Mouse (Mus musculus) forebrain, embryonic 15.5 days (tissue): ENCODE measurements around the gene Ctnnd2. TPM values are rescaled to one million over a fixed set of nuclear protein-coding genes. Genes with fewer than 3 reads are reported as not detected.
"Not testable (repeated sequence)": the region's sequence is repeated elsewhere in the genome, so short reads cannot be mapped to it uniquely, and the experiment has no call there.

Experiments used
- ATAC-seq: fragments of 200-750 bp; cut with Nextera tagmentation; replicated peaks from 2 replicates; pipeline ENCODE4 v1.8.0; 2017; ENCODE audit warnings: mild to moderate bottlenecking, moderate TSS enrichment, moderate library complexity
- H3K27ac ChIP-seq: fragments of 300-500 bp; sonication (generic); replicated peaks from 2 replicates; pipeline ENCODE4 v1.5.1; 2015; ENCODE audit warnings: mild to moderate bottlenecking, inconsistent platforms
- H3K27me3 ChIP-seq: fragments of 300-500 bp; sonication (generic); 2 replicates; pipeline ENCODE4 v1.6.1; 2015; ENCODE audit warnings: inconsistent platforms
- H3K36me3 ChIP-seq: fragments of 300-500 bp; sonication (generic); 2 replicates; pipeline ENCODE4 v1.6.1; 2015; ENCODE audit warnings: mild to moderate bottlenecking, inconsistent platforms
- H3K4me1 ChIP-seq: fragments of 300-500 bp; sonication (generic); 2 replicates; pipeline ENCODE4 v1.6.1; 2015; ENCODE audit warnings: inconsistent platforms
- H3K4me2 ChIP-seq: fragments of 300-500 bp; sonication (generic); replicated peaks from 2 replicates; pipeline ENCODE4 v1.6.1; 2015; ENCODE audit warnings: mild to moderate bottlenecking, inconsistent platforms
- H3K4me3 ChIP-seq: fragments of 300-500 bp; sonication (generic); 2 replicates; pipeline ENCODE4 v1.5.1; 2015; ENCODE audit warnings: mild to moderate bottlenecking, inconsistent platforms
- H3K9ac ChIP-seq: fragments of 300-500 bp; sonication (generic); replicated peaks from 2 replicates; pipeline ENCODE4 v1.6.1; 2015; ENCODE audit warnings: mild to moderate bottlenecking, inconsistent platforms
- H3K9me3 ChIP-seq: fragments of 300-500 bp; sonication (generic); 2 replicates; pipeline ENCODE4 v1.6.1; 2016; ENCODE audit warnings: inconsistent platforms
- WGBS: fragments of 180-500 bp; shearing (Covaris S2); methylation state at CpG from one replicate; pipeline ENCODE4 v1.1.7; 2015; ENCODE audit warnings: mixed read lengths; 5-methylcytosine and 5-hydroxymethylcytosine counted together
- polyA plus RNA-seq: library from polyadenylated mRNA; unstranded; fragments of >200 nt; fragmentation: Nextera tagmentation; extraction: Ambion mirVana; gene quantifications from 2 replicates; pipeline ENCODE4 v1.2.1, GENCODE M21; 2015

Ctnnd2 gene
- 83.3 and 83.6 TPM in 2 replicates for polyA plus RNA-seq

- peak within 1 kb of the TSS; percentile 100 for H3K27ac ChIP-seq
- H3K27me3 ChIP-seq: no peaks in the 10 kb centered on the region
- peak; percentile 84 for ATAC-seq
- H3K9ac ChIP-seq: peak within 1 kb of the TSS; percentile 98
- peaks cover 25% of the 10 kb centered on the region for H3K4me1 ChIP-seq
- H3K9me3 ChIP-seq: no peaks in the 10 kb centered on the region
- peak within 1 kb of the TSS; percentile 57 for H3K4me2 ChIP-seq
- under 1% methylated on average over 96 of the region's 136 CpGs for WGBS
- peak within 1 kb of the TSS; percentile 98 for H3K4me3 ChIP-seq
- H3K36me3 ChIP-seq: no peaks in the 10 kb centered on the region
These were observed at the start of gene Ctnnd2 for GRCm38 (mm10) chr15:30172391-30173281. Ctnnd2 (plus strand) TSS chr15:30172593.

DNA sequence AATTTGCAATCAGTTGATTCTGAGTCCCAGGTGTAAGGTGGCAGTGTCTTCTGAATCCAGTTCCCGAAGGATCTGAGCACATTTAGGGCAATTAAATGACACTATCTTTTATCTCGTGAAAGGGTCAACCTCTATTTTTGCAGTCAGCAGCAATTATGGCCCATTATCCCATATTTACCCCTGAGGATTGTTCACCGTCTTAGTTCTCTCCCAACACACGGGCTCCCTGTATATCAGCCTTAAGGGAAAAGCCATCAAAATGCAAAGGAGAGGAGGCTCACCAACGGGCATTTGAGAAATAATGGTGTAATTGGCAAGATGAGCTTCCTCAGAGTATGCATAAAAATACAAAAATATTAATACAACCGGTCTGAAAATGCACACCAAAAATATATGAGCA, 41.7 kb upstream of the Ctnnd2 start:
- Histone ChIP-seq H3K9ac (no peak overlapping the region), H3K4me3 (no peak overlapping the region), H3K4me2 (no peak overlapping the region), H3K4me1 (no peaks in the 10 kb centered on the region), H3K9me3 (no peaks in the 10 kb centered on the region), H3K27ac (no peak overlapping the region), H3K36me3 (no peaks in the 10 kb centered on the region), H3K27me3 (no peaks in the 10 kb centered on the region)
- no peak for ATAC-seq
- 68% methylated on average over 6 of the region's 6 CpGs for WGBS

DNA sequence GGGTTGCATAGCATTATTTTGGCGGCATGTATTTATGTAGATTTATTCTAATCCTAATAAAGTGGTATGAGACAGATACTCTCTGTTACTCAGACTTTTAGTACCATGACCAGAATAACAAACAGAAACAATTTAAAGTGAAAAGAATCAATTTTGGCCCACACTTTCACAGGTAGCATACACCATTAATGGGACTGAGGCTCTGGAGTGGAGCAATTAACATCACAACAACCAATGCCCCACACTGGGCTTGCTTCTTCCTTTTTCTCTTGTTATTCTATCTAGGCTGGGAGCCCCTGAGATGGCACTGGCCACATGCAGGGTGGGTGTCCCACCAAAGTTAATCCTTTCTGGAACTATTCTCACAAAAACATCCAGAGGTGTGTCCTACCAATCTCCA, 32.8 kb upstream of the Ctnnd2 start:
- not testable (repeated sequence) for ATAC-seq, H3K4me2 ChIP-seq, H3K27me3 ChIP-seq, H3K36me3 ChIP-seq, H3K4me3 ChIP-seq, H3K9me3 ChIP-seq, H3K9ac ChIP-seq, H3K27ac ChIP-seq, H3K4me1 ChIP-seq
- 37% methylated on average over 1 of the region's 1 CpGs for WGBS

- no peak overlapping the region for H3K9ac ChIP-seq
- ATAC-seq: no peak
- no peak overlapping the region for H3K27ac ChIP-seq
- no peaks in the 10 kb centered on the region for H3K36me3 ChIP-seq
- no peaks in the 10 kb centered on the region for H3K4me1 ChIP-seq
- H3K9me3 ChIP-seq: no peaks in the 10 kb centered on the region
- WGBS: 86% methylated on average over 2 of the region's 2 CpGs
- H3K4me3 ChIP-seq: no peak overlapping the region
- H3K4me2 ChIP-seq: no peak overlapping the region
- H3K27me3 ChIP-seq: no peaks in the 10 kb centered on the region
These were observed 27.0 kb upstream of the Ctnnd2 start for GRCm38 (mm10) chr15:30145413-30145812.

GRCm38 (mm10) chr15:30152176-30152575, 20.2 kb upstream of the Ctnnd2 start:
- no peak overlapping the region for H3K4me2 ChIP-seq
- no peak overlapping the region for H3K9ac ChIP-seq
- H3K27ac ChIP-seq: no peak overlapping the region
- H3K4me1 ChIP-seq: no peaks in the 10 kb centered on the region
- H3K36me3 ChIP-seq: no peaks in the 10 kb centered on the region
- H3K4me3 ChIP-seq: no peak overlapping the region
- no peak for ATAC-seq
- no peaks in the 10 kb centered on the region for H3K9me3 ChIP-seq
- H3K27me3 ChIP-seq: no peaks in the 10 kb centered on the region
- 41% methylated on average over 2 of the region's 2 CpGs for WGBS

DNA sequence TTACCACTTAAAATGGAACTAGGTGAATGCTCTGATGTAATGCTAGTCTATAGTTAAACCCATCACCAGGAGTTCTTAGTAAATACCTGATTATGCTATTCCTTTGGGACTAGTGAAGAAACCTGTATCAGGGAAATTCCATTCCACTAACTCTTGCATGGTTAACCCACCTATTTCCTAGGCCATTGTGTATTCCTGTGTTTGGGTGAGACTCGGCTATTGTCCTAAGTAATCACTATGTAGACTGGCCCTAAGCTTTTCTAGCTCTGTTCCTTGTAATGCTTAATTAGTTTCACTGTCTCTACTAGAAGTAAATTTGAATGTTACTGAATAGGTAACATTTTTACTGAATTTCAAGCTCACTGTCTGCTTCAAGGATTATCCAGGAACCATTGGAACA, 14.4 kb upstream of the Ctnnd2 start:
- no peaks in the 10 kb centered on the region for H3K9me3 ChIP-seq
- H3K4me2 ChIP-seq: no peak overlapping the region
- no peak overlapping the region for H3K9ac ChIP-seq
- no peaks in the 10 kb centered on the region for H3K36me3 ChIP-seq
- H3K27me3 ChIP-seq: no peaks in the 10 kb centered on the region
- H3K27ac ChIP-seq: no peak overlapping the region
- H3K4me3 ChIP-seq: no peak overlapping the region
- 93% methylated on average over 1 of the region's 1 CpGs for WGBS
- no peaks in the 10 kb centered on the region for H3K4me1 ChIP-seq
- no peak for ATAC-seq

- no peak overlapping the region for H3K4me2 ChIP-seq
- no peaks in the 10 kb centered on the region for H3K27me3 ChIP-seq
- H3K4me1 ChIP-seq: peaks cover 17% of the 10 kb centered on the region
- no peaks in the 10 kb centered on the region for H3K36me3 ChIP-seq
- H3K9me3 ChIP-seq: no peaks in the 10 kb centered on the region
- no peak for ATAC-seq
- no peak overlapping the region for H3K27ac ChIP-seq
- 72% methylated on average over 8 of the region's 8 CpGs for WGBS
- H3K4me3 ChIP-seq: no peak overlapping the region
- no peak overlapping the region for H3K9ac ChIP-seq
These were observed 2.4 kb upstream of the Ctnnd2 start for GRCm38 (mm10) chr15:30170031-30170430.

GRCm38 (mm10) chr15:30171493-30172195, 749 bp upstream of the Ctnnd2 start:
- Histone ChIP-seq H3K27ac (peak overlapping the region; percentile 100), H3K36me3 (no peaks in the 10 kb centered on the region), H3K4me3 (peak overlapping the region; percentile 98), H3K4me1 (peaks cover 25% of the 10 kb centered on the region), H3K4me2 (peak overlapping the region; percentile 57), H3K9me3 (no peaks in the 10 kb centered on the region), H3K9ac (peak overlapping the region; percentile 98), H3K27me3 (no peaks in the 10 kb centered on the region)
- 14% methylated on average over 11 of the region's 11 CpGs for WGBS
- ATAC-seq: no peak

GRCm38 (mm10) chr15:30173370-30173941, 1.1 kb downstream of the Ctnnd2 start:
- peak overlapping the region; percentile 98 for H3K9ac ChIP-seq
- H3K36me3 ChIP-seq: no peaks in the 10 kb centered on the region
- peak; percentile 75 for ATAC-seq
- no peaks in the 10 kb centered on the region for H3K9me3 ChIP-seq
- peak overlapping the region; percentile 98 for H3K4me3 ChIP-seq
- H3K27me3 ChIP-seq: no peaks in the 10 kb centered on the region
- peaks cover 25% of the 10 kb centered on the region for H3K4me1 ChIP-seq
- H3K4me2 ChIP-seq: peak overlapping the region; percentile 57
- WGBS: 0% methylated on average over 29 of the region's 29 CpGs
- H3K27ac ChIP-seq: peak overlapping the region; percentile 100

DNA sequence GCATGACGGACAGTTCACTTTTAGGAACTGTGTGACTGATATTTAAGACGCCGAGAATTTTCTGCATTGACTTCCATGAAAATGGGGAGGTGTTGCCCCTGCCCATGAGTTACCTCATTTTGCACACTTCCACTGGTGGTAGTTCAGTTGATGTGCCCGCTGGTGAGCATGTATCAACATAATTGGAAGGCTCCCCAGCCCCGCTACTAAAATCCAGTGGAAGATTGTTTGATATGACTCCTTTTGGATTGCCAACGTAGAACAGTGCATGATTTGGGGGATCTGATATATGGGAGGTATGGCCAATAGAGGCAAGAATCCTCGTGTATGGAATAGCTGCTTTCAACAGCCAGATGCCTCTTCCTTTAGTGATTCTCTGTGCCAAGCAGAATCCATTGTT, 1.9 kb downstream of the Ctnnd2 start:
- Histone ChIP-seq H3K27ac (peak overlapping the region; percentile 100), H3K27me3 (no peaks in the 10 kb centered on the region), H3K9ac (peak overlapping the region; percentile 98), H3K9me3 (no peaks in the 10 kb centered on the region), H3K36me3 (no peaks in the 10 kb centered on the region), H3K4me1 (peaks cover 25% of the 10 kb centered on the region), H3K4me3 (peak overlapping the region; percentile 98), H3K4me2 (peak overlapping the region; percentile 57)
- no peak for ATAC-seq
- 29% methylated on average over 7 of the region's 7 CpGs for WGBS

- peaks cover 4% of the 10 kb centered on the region; the same call in 1 of the 2 replicates for H3K36me3 ChIP-seq
- 0 out of 2 replicates have a peak, but pooled peaks cover 6% of the 10 kb centered on the region for H3K9me3 ChIP-seq
- 85% methylated on average over 7 of the region's 7 CpGs for WGBS
- H3K4me2 ChIP-seq: no peak overlapping the region
- no peak overlapping the region for H3K4me3 ChIP-seq
- no peak overlapping the region for H3K9ac ChIP-seq
- ATAC-seq: no peak
- peaks cover 3% of the 10 kb centered on the region; the same call in 1 of the 2 replicates for H3K4me1 ChIP-seq
- H3K27ac ChIP-seq: no peak overlapping the region
- no peaks in the 10 kb centered on the region for H3K27me3 ChIP-seq
These were observed 11.6 kb downstream of the Ctnnd2 start for GRCm38 (mm10) chr15:30184020-30184419.

- H3K4me2 ChIP-seq: no peak overlapping the region
- H3K27me3 ChIP-seq: no peaks in the 10 kb centered on the region
- peaks cover 4% of the 10 kb centered on the region; the same call in 1 of the 2 replicates for H3K36me3 ChIP-seq
- no peak for ATAC-seq
- no peak overlapping the region for H3K9ac ChIP-seq
- H3K9me3 ChIP-seq: 0 out of 2 replicates have a peak, but pooled peaks cover 6% of the 10 kb centered on the region
- H3K27ac ChIP-seq: no peak overlapping the region
- peaks cover 12% of the 10 kb centered on the region for H3K4me1 ChIP-seq
- H3K4me3 ChIP-seq: no peak overlapping the region
These were observed 18.5 kb downstream of the Ctnnd2 start for GRCm38 (mm10) chr15:30190872-30191271.
